Mouse (Mus musculus): ENCODE measurements around the gene Hist2h2aa1. TPM values are rescaled to one million over a fixed set of nuclear protein-coding genes. Genes with fewer than 3 reads are reported as not detected.
"Not testable (repeated sequence)": the region's sequence is repeated elsewhere in the genome, so short reads cannot be mapped to it uniquely, and the experiment has no call there.

Gene Hist2h2aa1
- polyA plus RNA-seq, 1 experiment from 2014 or later: 55.7 TPM

- H3K9me3 ChIP-seq (ENCODE audit: control insufficient read depth): no peaks in the 10 kb centered on the region
- H3K27ac ChIP-seq (ENCODE audit: low read depth, low read length): 0 out of 2 replicates have a peak overlapping the region, but pooled peaks have one; percentile 35
- H3K36me3 ChIP-seq (ENCODE audit: control insufficient read depth, insufficient read depth): no peaks in the 10 kb centered on the region
- no peak for TF ChIP-seq CTCF (IDR thresholded peaks at IDR 0.05; ENCODE audit: low read depth)
- H3K4me3 ChIP-seq (ENCODE audit: low read depth, low read length): peak overlapping the region; percentile 29
- no peaks in the 10 kb centered on the region for H3K27me3 ChIP-seq (replicated peaks; ENCODE audit: control insufficient read depth, insufficient read depth, low read length)
- peaks cover 21% of the 10 kb centered on the region for H3K4me1 ChIP-seq (replicated peaks; ENCODE audit: control insufficient read depth, insufficient read depth, low read length)
- WGBS: 78% methylated on average over 9 of the region's 9 CpGs
- H3K4me2 ChIP-seq (replicated peaks; ENCODE audit: low read depth): peak overlapping the region; percentile 55
- no peak for ATAC-seq
- no peak overlapping the region; the same call in 1 of the 2 replicates for H3K9ac ChIP-seq (ENCODE audit: low read depth, low read length)
These were observed 4.5 kb upstream of the Hist2h2aa1 start for GRCm38 (mm10) chr3:96240799-96241197.

- Histone ChIP-seq H3K4me3 (ENCODE audit: low read depth, low read length) (no peak overlapping the region), H3K9me3 (ENCODE audit: control insufficient read depth) (no peaks in the 10 kb centered on the region), H3K4me1 (replicated peaks; ENCODE audit: control insufficient read depth, insufficient read depth, low read length) (peaks cover 12% of the 10 kb centered on the region), H3K27me3 (replicated peaks; ENCODE audit: control insufficient read depth, insufficient read depth, low read length) (no peaks in the 10 kb centered on the region), H3K27ac (ENCODE audit: low read depth, low read length) (no peak overlapping the region; the same call in 1 of the 2 replicates), H3K4me2 (replicated peaks; ENCODE audit: low read depth) (peak overlapping the region; percentile 78), H3K9ac (ENCODE audit: low read depth, low read length) (no peak overlapping the region), H3K36me3 (ENCODE audit: control insufficient read depth, insufficient read depth) (no peaks in the 10 kb centered on the region)
- ATAC-seq: no peak
- no peak for TF ChIP-seq CTCF (IDR thresholded peaks at IDR 0.05; ENCODE audit: low read depth)
- WGBS: 47% methylated on average over 7 of the region's 7 CpGs
These were observed 1.2 kb upstream of the Hist2h2aa1 start for GRCm38 (mm10) chr3:96243921-96244572.

- Histone ChIP-seq H3K4me2 (replicated peaks; ENCODE audit: low read depth) (0 out of 2 replicates have a peak overlapping the region, but pooled peaks have one; percentile 41), H3K4me1 (replicated peaks; ENCODE audit: control insufficient read depth, insufficient read depth, low read length) (peaks cover 12% of the 10 kb centered on the region), H3K4me3 (ENCODE audit: low read depth, low read length) (0 out of 2 replicates have a peak overlapping the region, but pooled peaks have one; percentile 23)
- WGBS: 2% methylated on average over 10 of the region's 21 CpGs
- not testable (repeated sequence) for H3K9ac ChIP-seq (ENCODE audit: low read depth, low read length); ATAC-seq; H3K9me3 ChIP-seq (ENCODE audit: control insufficient read depth); H3K27me3 ChIP-seq (replicated peaks; ENCODE audit: control insufficient read depth, insufficient read depth, low read length); H3K27ac ChIP-seq (ENCODE audit: low read depth, low read length); H3K36me3 ChIP-seq (ENCODE audit: control insufficient read depth, insufficient read depth)
These were observed 721 bp downstream of the Hist2h2aa1 start for GRCm38 (mm10) chr3:96246018-96246417.

GRCm38 (mm10) chr3:96246427-96246856 lies 1.1 kb downstream of the Hist2h2aa1 start, which contains the start of gene Hist2h3c1:
Hist2h3c1 (plus strand) TSS chr3:96246685.
- Histone ChIP-seq H3K4me1 (replicated peaks; ENCODE audit: control insufficient read depth, insufficient read depth, low read length) (peaks cover 12% of the 10 kb centered on the region), H3K4me3 (ENCODE audit: low read depth, low read length) (peak within 1 kb of the TSS; percentile 24), H3K4me2 (replicated peaks; ENCODE audit: low read depth) (peak within 1 kb of the TSS; percentile 56)
- H3K9ac ChIP-seq (ENCODE audit: low read depth, low read length); H3K27ac ChIP-seq (ENCODE audit: low read depth, low read length); H3K36me3 ChIP-seq (ENCODE audit: control insufficient read depth, insufficient read depth); H3K9me3 ChIP-seq (ENCODE audit: control insufficient read depth); H3K27me3 ChIP-seq (replicated peaks; ENCODE audit: control insufficient read depth, insufficient read depth, low read length): not testable (repeated sequence)
- ATAC-seq: peak; percentile 90
- 0% methylated on average over 1 of the region's 47 CpGs for WGBS

GRCm38 (mm10) chr3:96247356-96248140 lies 2.3 kb downstream of the Hist2h2aa1 start:
- Histone ChIP-seq H3K27me3 (replicated peaks; ENCODE audit: control insufficient read depth, insufficient read depth, low read length) (no peaks in the 10 kb centered on the region), H3K27ac (ENCODE audit: low read depth, low read length) (no peak overlapping the region), H3K9me3 (ENCODE audit: control insufficient read depth) (no peaks in the 10 kb centered on the region), H3K9ac (ENCODE audit: low read depth, low read length) (no peak overlapping the region), H3K4me2 (replicated peaks; ENCODE audit: low read depth) (peak overlapping the region; percentile 56), H3K4me1 (replicated peaks; ENCODE audit: control insufficient read depth, insufficient read depth, low read length) (peaks cover 12% of the 10 kb centered on the region), H3K4me3 (ENCODE audit: low read depth, low read length) (peak overlapping the region; percentile 24), H3K36me3 (ENCODE audit: control insufficient read depth, insufficient read depth) (no peaks in the 10 kb centered on the region)
- WGBS: 3% methylated on average over 11 of the region's 11 CpGs
- no peak for TF ChIP-seq CTCF (IDR thresholded peaks at IDR 0.05; ENCODE audit: low read depth)
- no peak for ATAC-seq
